Mouse (Mus musculus) testis, postnatal 14 days (tissue): ENCODE results near the gene Gna11.

Experiments
- DNase-seq: peaks from one replicate; pipeline ENCODE4 v3.0.0; 2021; ENCODE audit warnings: low spot score

Gna11 gene

GRCm38 (mm10) chr10:81545161-81545747 is at the start of gene Gna11:
Gna11 (minus strand) TSS chr10:81545190.
- peak; percentile 99 for DNase-seq

- no peak for DNase-seq
These were observed 48.9 kb upstream of the Gna11 start for GRCm38 (mm10) chr10:81593935-81594334.

GRCm38 (mm10) chr10:81593223-81593622 is 48.2 kb upstream of the Gna11 start:
- no peak for DNase-seq

GRCm38 (mm10) chr10:81592631-81593030 is 47.6 kb upstream of the Gna11 start:
- DNase-seq, result no peak

- no peak for DNase-seq
These were observed 46.9 kb upstream of the Gna11 start for GRCm38 (mm10) chr10:81591846-81592245.

- no peak for DNase-seq
These were observed 43.7 kb upstream of the Gna11 start for GRCm38 (mm10) chr10:81588739-81589138.

GRCm38 (mm10) chr10:81583347-81583746 is 38.4 kb upstream of the Gna11 start:
- peak; percentile 6 for DNase-seq

GRCm38 (mm10) chr10:81580441-81581070 is 35.6 kb upstream of the Gna11 start:
- peak; percentile 33 for DNase-seq

- no peak for DNase-seq
These were observed 35.0 kb upstream of the Gna11 start for GRCm38 (mm10) chr10:81579967-81580366.

GRCm38 (mm10) chr10:81575695-81576094 is 30.7 kb upstream of the Gna11 start:
- peak; percentile 25 for DNase-seq

GRCm38 (mm10) chr10:81575208-81575631 is 30.2 kb upstream of the Gna11 start:
- peak; percentile 28 for DNase-seq

GRCm38 (mm10) chr10:81574081-81575056 is 29.4 kb upstream of the Gna11 start, which contains the start of gene Tle2:
Tle2 (plus strand) TSS chr10:81574561.
- peak; percentile 65 for DNase-seq

GRCm38 (mm10) chr10:81572975-81573374 is 28.0 kb upstream of the Gna11 start:
- peak; percentile 76 for DNase-seq

- peak; percentile 72 for DNase-seq
These were observed 27.2 kb upstream of the Gna11 start for GRCm38 (mm10) chr10:81572133-81572671.

GRCm38 (mm10) chr10:81571501-81571876 is 26.5 kb upstream of the Gna11 start:
- DNase-seq, result peak; percentile 98

GRCm38 (mm10) chr10:81570831-81571500 is 26.0 kb upstream of the Gna11 start:
- DNase-seq, result peak; percentile 92

- no peak for DNase-seq
These were observed 25.3 kb upstream of the Gna11 start for GRCm38 (mm10) chr10:81570238-81570800.

- DNase-seq, result no peak
These were observed 24.7 kb upstream of the Gna11 start for GRCm38 (mm10) chr10:81569507-81570237.

- DNase-seq, result peak; percentile 80
These were observed 23.6 kb upstream of the Gna11 start for GRCm38 (mm10) chr10:81568381-81569191.
